Mouse (Mus musculus): ENCODE measurements at regions not wholly inside any gene's neighbourhood (a gene's known extent, or its start where the extent isn't known, plus 50 kb on each side); places are given as distances from the start of the nearest gene placed in this dataset.
A peak's percentile ranks its signal among the peaks of the same experiment; 100 is the strongest.

DNA sequence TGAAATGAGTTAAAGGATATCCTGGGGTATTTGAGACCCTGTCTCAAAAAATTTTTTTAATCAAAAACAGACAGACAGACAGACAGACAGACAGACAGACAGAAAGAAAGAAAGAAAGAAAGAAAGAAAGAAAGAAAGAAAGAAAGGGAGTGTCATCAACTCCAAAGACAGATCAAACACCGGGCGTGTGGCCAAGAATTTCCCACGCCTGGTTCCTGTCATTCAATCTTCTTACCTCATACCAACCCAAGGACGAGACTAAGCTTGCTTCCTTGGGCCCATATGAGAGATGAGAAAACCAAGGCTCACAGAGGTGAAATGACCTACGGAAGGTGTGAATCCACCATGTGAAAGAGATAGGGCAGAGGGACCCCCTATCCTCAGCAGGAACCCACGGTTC is 530.7 kb upstream of the Tbx3 start:
- no peak for DNase-seq (ENCODE audit: low spot score in 2 of 2)

- DNase-seq (ENCODE audit: low spot score in 2 of 2): no peak
These were observed 527.1 kb upstream of the Tbx3 start for GRCm38 (mm10) chr5:119143411-119143810.

DNA sequence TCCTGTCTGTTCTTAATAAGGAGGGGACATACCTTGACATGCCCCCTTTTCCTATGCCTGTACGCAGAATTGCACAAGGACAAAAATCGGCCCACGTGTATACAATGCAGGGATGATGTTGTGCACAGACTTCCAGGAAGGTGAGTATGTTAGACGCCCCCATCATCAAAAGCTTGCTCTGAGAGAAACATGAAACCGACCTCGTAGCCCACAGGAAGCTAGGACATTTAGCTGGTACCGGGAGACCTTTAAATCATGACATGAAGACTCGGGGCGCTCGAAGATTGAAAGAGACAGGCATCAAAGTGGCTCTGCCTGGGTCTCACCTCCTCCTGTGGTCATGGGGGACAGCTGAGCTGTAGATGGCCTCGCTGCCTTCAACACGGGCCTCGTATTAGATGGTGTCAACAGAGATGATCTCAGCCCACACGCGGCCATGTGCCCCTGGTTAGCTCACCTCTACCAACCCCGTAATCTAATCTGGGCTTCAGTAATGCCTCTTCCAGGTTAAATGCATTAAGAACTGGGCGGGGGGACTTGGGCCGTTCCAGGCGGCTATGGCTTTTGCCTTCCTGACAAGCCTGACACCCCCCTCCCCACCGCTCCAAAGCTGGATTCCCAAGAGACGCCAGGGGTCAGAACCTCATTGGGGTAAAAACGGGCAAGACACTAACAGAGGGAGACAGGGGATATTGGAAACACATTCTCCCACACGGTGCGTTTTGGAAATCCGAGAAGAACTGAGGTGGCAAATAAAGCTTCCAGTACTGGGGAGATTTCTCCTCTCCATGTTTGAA is 520.9 kb upstream of the Tbx3 start:
- no peak for DNase-seq (ENCODE audit: low spot score in 2 of 2)

DNA sequence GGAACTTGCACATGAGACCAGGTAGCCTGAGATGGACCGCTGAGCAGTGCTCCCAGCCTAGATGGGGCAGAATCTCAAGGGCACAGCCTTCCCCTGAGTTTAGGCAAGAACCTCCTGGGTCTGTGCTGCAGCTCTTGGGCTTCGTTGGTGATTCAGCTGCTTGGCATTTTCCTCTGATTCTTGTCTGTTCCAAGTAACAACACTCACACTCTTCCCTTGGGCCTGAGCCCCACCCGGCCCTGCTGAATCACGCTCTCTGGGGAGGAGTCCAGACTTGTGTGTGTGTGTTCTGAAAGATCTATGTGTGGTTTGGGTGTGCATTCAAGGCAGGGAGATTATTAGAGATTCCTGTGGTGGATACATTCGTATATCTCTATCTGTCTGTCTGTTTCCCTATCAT is 517.4 kb upstream of the Tbx3 start:
- no peak for DNase-seq (ENCODE audit: low spot score in 2 of 2)

- DNase-seq (ENCODE audit: low spot score in 2 of 2): no peak
These were observed 513.8 kb upstream of the Tbx3 start for GRCm38 (mm10) chr5:119156638-119157037.

- no peak for DNase-seq (ENCODE audit: low spot score in 2 of 2)
These were observed 512.3 kb upstream of the Tbx3 start for GRCm38 (mm10) chr5:119158171-119158570.

GRCm38 (mm10) chr5:119162132-119162675 is 508.3 kb upstream of the Tbx3 start:
- DNase-seq (ENCODE audit: low spot score in 2 of 2): no peak

DNA sequence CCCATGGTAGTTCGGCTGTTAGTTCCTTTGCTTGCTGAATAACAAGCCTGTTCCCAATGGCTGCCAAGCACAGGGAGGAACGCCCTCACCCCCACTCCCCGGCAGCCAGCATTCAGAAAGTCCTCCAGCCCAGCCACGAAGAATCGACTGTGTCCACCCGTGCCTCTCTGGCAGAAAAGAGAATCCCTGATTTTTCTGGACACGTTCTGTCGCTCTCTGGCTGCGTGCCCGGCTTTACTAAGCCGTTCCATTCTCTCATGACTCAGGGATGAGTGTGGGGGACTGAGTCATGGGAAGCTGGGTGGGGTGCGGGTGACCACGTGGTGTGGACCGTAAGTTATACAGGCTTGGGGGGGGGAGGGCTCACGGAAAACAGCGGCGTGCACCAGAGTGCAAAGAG is 502.8 kb upstream of the Tbx3 start:
- DNase-seq (ENCODE audit: low spot score in 2 of 2): no peak

DNA sequence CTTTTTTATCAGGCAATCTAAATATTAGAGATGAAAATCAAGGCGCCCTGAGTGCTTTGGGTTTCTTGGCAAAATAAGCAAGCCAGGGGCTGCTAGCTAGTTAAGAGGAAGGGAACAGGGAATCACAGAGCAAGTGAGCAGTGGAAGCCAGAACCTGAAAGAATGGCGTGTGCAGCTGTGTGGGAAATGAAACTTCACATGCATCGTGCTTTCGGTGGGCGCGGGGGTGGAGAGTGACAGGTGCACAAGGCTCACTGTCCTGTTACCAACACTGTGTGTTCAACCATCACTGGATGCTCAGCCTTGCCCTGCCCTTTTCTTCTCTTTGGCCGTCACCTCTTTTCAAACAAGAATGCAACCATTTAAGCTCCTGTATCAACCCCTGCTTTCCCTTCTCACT is 501.2 kb upstream of the Tbx3 start:
- DNase-seq (ENCODE audit: low spot score in 2 of 2): no peak

DNA sequence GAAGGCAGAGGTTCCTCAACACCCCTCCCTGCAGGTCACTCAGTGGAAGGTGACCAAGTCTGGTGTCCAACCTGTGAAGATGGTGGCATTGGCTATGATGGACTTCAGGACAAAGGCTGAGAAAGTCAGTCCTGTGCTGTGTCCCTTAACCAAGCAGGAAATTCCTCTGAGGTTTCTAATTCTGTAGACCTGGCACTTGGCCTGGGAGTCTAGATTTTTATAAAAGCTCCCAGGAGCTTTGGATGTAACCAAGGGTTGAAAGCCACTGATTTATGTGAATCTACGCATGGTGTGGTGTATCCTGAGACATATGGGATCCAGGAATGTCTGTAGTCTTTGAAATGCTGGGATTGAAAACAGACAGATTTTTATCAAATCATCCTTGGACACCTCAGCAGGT is 498.8 kb upstream of the Tbx3 start:
- no peak for DNase-seq (ENCODE audit: low spot score in 2 of 2)

- no peak for DNase-seq (ENCODE audit: low spot score in 2 of 2)
These were observed 491.7 kb upstream of the Tbx3 start for GRCm38 (mm10) chr5:119178805-119179204.

GRCm38 (mm10) chr5:119183545-119184047 is 486.9 kb upstream of the Tbx3 start:
- no peak for DNase-seq (ENCODE audit: low spot score in 2 of 2)

DNA sequence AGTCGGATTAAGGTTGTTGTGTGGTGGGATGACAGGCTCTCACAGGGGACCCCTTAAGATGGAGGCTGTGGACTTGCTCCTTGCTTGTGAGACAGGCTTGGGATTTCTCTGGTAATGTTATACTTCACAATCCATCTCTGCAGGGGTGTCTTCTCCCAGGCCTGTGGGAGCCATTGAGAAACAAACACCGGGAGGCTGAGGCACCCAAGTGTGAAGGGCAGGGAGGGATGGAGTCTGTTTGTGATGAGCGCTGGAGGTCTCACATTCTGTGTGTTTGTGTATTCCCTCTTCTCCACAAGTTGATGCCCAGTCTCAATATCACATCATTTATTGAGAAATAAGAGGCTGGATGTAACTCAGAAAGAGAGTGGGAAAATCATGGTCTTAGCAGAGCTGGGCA is 483.9 kb upstream of the Tbx3 start:
- no peak for DNase-seq (ENCODE audit: low spot score in 2 of 2)

DNA sequence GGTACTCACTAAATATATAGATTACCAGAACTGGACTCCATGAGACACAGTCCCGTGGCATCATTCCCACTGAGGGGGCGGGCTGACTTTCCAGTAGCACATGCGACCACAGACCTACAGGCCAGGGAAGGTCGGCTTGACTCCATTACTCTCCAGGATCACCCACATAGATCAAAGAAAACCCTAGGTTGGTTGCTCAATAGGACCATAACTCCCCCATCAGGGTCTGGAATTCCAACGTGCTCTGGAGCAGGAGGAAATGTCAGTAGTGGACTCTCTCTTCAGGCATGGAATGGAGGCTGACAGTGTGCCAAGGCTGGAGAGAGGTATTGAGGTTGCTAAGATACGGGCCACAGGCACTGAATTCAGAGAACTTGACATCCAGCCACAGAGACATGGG is 482.0 kb upstream of the Tbx3 start:
- no peak for DNase-seq (ENCODE audit: low spot score in 2 of 2)

GRCm38 (mm10) chr5:119193699-119194681 is 476.5 kb upstream of the Tbx3 start:
- DNase-seq (ENCODE audit: low spot score in 2 of 2): no peak

DNA sequence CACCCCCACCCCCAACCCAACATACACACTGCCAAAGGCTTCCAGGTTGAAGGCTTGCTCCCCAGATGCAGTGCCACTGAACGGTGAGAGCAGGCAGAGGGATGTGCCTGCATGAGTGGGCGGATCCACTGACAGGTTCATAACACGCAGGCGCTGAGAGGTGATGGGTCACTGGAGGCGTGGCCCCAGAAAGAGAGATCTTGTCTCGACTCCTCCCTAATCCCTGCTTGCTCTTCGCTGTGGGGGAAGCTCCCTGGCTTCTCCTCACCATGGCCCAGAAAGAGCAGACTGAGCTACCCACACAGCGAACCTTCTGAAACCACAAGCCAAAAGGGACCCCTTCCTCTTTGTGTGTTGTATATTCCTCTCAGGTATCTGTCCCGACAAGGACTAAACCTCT is 470.6 kb upstream of the Tbx3 start:
- DNase-seq (ENCODE audit: low spot score in 2 of 2): no peak

DNA sequence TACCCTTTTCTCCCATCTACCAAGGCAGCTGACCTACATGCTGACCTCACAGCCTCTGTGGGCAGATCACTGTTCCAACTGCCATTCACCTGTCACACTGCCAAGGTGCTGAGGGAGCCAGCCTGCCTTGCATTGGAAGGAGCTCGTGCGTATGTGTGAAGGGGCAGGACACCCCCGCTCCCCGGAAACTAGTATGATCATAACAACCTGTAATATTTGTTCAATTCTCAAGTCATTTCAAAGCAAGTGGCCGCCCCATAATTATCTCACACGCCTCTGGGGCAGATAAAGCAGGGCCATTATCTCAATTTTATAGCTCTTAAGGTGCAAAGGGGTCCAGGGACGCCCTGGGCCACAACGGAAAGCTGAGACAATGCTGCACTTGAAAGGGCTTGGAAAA is 469.2 kb upstream of the Tbx3 start:
- no peak for DNase-seq (ENCODE audit: low spot score in 2 of 2)

GRCm38 (mm10) chr5:119204736-119205135 is 465.7 kb upstream of the Tbx3 start:
- DNase-seq (ENCODE audit: low spot score in 2 of 2): no peak

GRCm38 (mm10) chr5:119208077-119208476 is 462.4 kb upstream of the Tbx3 start:
- DNase-seq (ENCODE audit: low spot score in 2 of 2): no peak

- DNase-seq (ENCODE audit: low spot score in 2 of 2): no peak
These were observed 457.3 kb upstream of the Tbx3 start for GRCm38 (mm10) chr5:119213196-119213595.

DNA sequence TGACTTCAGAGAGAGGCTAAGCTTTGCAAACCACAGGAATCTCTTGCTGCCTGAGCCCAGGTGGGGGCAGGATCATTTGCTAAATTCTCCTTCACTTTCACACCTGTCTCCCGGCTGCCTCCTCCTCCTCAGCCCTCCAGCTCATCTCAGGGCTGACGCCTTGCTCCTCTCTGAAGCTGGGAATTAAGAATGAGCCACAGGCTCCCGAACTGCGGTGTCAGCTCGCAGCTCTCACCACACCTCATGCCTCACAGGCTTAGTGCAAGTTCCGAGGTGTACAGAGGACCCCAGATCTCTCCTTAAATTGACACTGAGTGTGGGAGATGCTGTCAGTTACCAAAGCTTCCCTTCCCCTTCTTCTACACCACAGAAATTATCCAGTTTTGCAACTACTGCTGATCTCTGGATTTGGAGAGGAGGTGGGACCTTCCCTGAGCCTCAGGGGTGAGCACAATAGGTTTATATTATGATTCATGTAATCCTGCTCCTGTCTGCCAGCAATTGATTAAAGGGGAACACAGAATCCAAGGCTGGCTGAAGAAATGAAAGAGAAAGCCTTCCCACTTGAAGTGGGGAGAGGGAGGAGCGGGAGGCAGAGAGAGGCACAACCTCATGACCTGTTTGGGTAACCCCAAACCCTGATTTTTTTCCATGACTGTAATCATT is 456.6 kb upstream of the Tbx3 start:
- no peak for DNase-seq (ENCODE audit: low spot score in 2 of 2)

DNA sequence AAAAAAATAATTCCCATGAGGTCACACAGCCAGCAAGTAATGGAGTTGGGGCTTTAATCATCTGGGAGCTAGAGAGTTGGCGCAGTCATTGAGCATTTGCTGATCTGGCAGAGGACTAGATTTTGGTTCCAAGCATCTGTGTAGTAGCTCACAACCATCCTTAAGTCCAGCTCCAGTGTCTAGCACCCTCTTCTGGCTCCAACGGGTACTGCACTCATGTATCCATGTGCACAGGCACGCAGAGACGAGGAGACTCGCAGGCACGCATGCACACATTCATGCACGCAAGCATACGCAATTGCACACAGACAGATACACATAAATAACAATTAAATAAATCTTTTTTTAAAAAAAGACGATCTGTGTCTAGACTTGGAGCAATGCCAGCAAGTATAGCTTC is 455.5 kb upstream of the Tbx3 start:
- peak in 1 of 2 experiments; percentile 8 for DNase-seq (ENCODE audit: low spot score in 2 of 2)
